Mouse (Mus musculus): ENCODE data around the gene Ntrk2. TPM values are rescaled to one million over a fixed set of nuclear protein-coding genes. Genes with fewer than 3 reads are reported as not detected.

The Ntrk2 gene
- total and polyA plus RNA-seq, 2 experiments from 2014 or later = 160 to 233 TPM

- no peak for TF ChIP-seq CTCF (IDR thresholded peaks at IDR 0.05; ENCODE audit: low read depth)
- Histone ChIP-seq H3K4me1 (ENCODE audit: insufficient read depth, low read length) (no peaks in the 10 kb centered on the region), H3K9ac (replicated peaks; ENCODE audit: low read length) (no peak overlapping the region), H3K27ac (no peak overlapping the region), H3K4me2 (ENCODE audit: low read depth, low read length) (no peak overlapping the region), H3K4me3 (ENCODE audit: low read length) (no peak overlapping the region), H3K27me3 (ENCODE audit: insufficient read depth, low read length) (no peaks in the 10 kb centered on the region), H3K36me3 (ENCODE audit: insufficient read depth, low read length) (no peaks in the 10 kb centered on the region), H3K9me3 (ENCODE audit: low read length) (no peaks in the 10 kb centered on the region)
- ATAC-seq = no peak
- no peak for DNase-seq (ENCODE audit: low spot score)
- 89% methylated on average over 7 of the region's 7 CpGs for WGBS
Observed at GRCm38 (mm10) chr13:58797386-58797785, 9.0 kb upstream of the Ntrk2 start.

DNA sequence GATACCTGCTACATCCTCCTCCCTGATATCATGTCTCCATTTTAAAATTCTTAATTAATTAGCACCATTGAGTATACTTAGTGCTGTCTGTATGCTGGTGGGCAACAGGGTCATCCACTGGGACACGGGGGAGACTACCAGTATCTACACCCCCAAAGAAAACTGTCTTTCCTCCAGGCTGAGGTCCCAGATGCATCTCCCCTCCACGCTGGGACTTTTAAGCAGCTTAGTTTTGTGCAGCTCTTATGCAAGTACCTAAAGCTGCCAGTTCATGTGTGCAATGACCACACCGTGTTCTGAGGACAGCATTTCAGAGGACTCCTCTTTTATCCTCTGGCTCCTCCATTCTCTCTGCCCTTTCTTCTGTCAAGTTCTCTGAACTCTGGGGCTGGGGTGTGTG, 5.1 kb upstream of the Ntrk2 start:
- ATAC-seq (no peak), DNase-seq (ENCODE audit: low spot score) (no peak)
- no peaks in the 10 kb centered on the region for H3K27me3 ChIP-seq (ENCODE audit: insufficient read depth, low read length)
- H3K36me3 ChIP-seq (ENCODE audit: insufficient read depth, low read length) = no peaks in the 10 kb centered on the region
- no peaks in the 10 kb centered on the region for H3K9me3 ChIP-seq (ENCODE audit: low read length)
- WGBS = 87% methylated on average over 3 of the region's 3 CpGs
- H3K4me3 ChIP-seq (ENCODE audit: low read length) = no peak overlapping the region
- no peaks in the 10 kb centered on the region for H3K4me1 ChIP-seq (ENCODE audit: insufficient read depth, low read length)
- no peak overlapping the region for H3K9ac ChIP-seq (replicated peaks; ENCODE audit: low read length)
- no peak for TF ChIP-seq CTCF (IDR thresholded peaks at IDR 0.05; ENCODE audit: low read depth)
- no peak overlapping the region for H3K4me2 ChIP-seq (ENCODE audit: low read depth, low read length)
- no peak overlapping the region for H3K27ac ChIP-seq

DNA sequence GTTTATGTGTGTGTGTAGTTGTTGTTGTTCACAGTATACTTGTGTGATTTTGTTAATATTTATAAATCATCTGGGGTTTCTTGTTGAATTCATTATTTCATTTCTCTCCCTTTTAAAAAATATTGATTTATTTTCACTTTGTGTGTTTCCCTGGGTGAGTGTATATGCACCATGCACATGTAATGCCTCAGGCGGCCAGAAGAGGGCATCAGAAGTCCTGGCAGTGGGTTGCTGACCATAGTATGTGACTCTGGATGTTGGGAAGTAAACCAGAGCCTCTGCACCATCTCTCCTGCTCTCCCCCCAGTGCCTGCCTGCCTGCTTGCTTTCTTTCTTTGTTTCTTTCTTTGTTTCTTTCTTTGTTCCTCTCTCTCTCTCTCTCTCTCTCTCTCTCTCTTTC, 2.5 kb upstream of the Ntrk2 start:
- DNase-seq (ENCODE audit: low spot score) (no peak), ATAC-seq (no peak)
- Histone ChIP-seq H3K4me3 (ENCODE audit: low read length) (no peak overlapping the region), H3K36me3 (ENCODE audit: insufficient read depth, low read length) (no peaks in the 10 kb centered on the region), H3K27ac (no peak overlapping the region), H3K27me3 (ENCODE audit: insufficient read depth, low read length) (no peaks in the 10 kb centered on the region), H3K4me1 (ENCODE audit: insufficient read depth, low read length) (no peaks in the 10 kb centered on the region), H3K9ac (replicated peaks; ENCODE audit: low read length) (no peak overlapping the region), H3K9me3 (ENCODE audit: low read length) (no peaks in the 10 kb centered on the region), H3K4me2 (ENCODE audit: low read depth, low read length) (no peak overlapping the region)
- peak; percentile 38 for TF ChIP-seq CTCF (IDR thresholded peaks at IDR 0.05; ENCODE audit: low read depth)
- 32% methylated on average over 1 of the region's 1 CpGs for WGBS

GRCm38 (mm10) chr13:58805833-58806232, 536 bp upstream of the Ntrk2 start:
- WGBS = 82% methylated on average over 11 of the region's 11 CpGs
- H3K4me3 ChIP-seq (ENCODE audit: low read length) = peak overlapping the region; percentile 82
- no peak for ATAC-seq

GRCm38 (mm10) chr13:58806896-58807628, 693 bp downstream of the Ntrk2 start:
- no peaks in the 10 kb centered on the region for H3K27me3 ChIP-seq (ENCODE audit: insufficient read depth, low read length)
- under 1% methylated on average over 34 of the region's 34 CpGs for WGBS
- H3K27ac ChIP-seq = peak overlapping the region; percentile 98
- no peaks in the 10 kb centered on the region for H3K36me3 ChIP-seq (ENCODE audit: insufficient read depth, low read length)
- 0 out of 2 replicates have a peak, but pooled peaks cover 11% of the 10 kb centered on the region for H3K4me1 ChIP-seq (ENCODE audit: insufficient read depth, low read length)
- peak overlapping the region; percentile 91 for H3K9ac ChIP-seq (replicated peaks; ENCODE audit: low read length)
- no peak for DNase-seq (ENCODE audit: low spot score)
- 0 out of 2 replicates have a peak, but pooled peaks have one; percentile 17 for TF ChIP-seq CTCF (IDR thresholded peaks at IDR 0.05; ENCODE audit: low read depth)
- H3K4me2 ChIP-seq (ENCODE audit: low read depth, low read length) = peak overlapping the region; percentile 70
- no peaks in the 10 kb centered on the region for H3K9me3 ChIP-seq (ENCODE audit: low read length)
- ATAC-seq = peak; percentile 43
- H3K4me3 ChIP-seq (ENCODE audit: low read length) = peak overlapping the region; percentile 82

More at GRCm38 (mm10) chr13:58805833-58806232, 536 bp upstream of the Ntrk2 start:
- TF ChIP-seq CTCF (IDR thresholded peaks at IDR 0.05; ENCODE audit: low read depth) = no peak
- H3K36me3 ChIP-seq (ENCODE audit: insufficient read depth, low read length) = no peaks in the 10 kb centered on the region
- H3K9me3 ChIP-seq (ENCODE audit: low read length) = no peaks in the 10 kb centered on the region
- H3K9ac ChIP-seq (replicated peaks; ENCODE audit: low read length) = no peak overlapping the region
- H3K4me2 ChIP-seq (ENCODE audit: low read depth, low read length) = peak overlapping the region; percentile 70
- no peaks in the 10 kb centered on the region for H3K4me1 ChIP-seq (ENCODE audit: insufficient read depth, low read length)
- H3K27ac ChIP-seq = peak overlapping the region; percentile 98
- H3K27me3 ChIP-seq (ENCODE audit: insufficient read depth, low read length) = no peaks in the 10 kb centered on the region
- DNase-seq (ENCODE audit: low spot score) = no peak

DNA sequence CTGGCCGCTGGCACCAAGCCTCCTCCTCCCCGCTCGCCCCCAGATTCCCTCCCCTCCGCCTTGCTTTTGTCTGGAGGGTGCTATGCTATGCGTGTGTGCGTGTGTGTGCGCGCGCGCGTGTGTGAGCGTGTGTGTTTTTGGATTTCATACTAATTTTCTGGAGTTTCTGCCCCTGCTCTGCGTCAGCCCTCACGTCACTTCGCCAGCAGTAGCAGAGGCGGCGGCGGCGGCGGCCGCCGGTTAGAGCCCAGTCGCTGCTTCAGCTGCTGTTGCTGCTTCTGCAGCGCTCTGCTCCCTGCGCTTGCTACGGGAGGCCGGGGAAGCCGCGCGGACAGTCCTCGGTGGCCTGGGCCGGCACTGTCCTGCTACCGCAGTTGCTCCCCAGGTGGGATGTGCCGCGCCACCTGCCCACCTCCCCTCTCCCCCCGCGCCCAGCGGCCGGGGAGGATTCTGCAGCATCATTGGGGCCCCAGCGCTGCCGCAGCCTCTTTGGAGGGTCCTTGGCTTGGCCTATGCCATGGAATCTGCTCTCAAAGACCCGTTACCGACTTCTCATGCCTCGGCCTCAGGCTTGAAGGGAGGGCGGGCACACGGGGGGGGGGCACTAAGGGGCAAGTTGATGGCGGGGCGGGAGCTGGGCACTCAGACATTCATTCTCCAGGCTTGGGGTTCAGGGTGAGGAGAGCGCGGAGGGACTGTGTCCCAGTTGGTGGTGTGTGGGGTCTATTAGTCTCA, 1.4 kb downstream of the Ntrk2 start:
- peak overlapping the region; percentile 91 for H3K9ac ChIP-seq (replicated peaks; ENCODE audit: low read length)
- H3K27ac ChIP-seq = peak overlapping the region; percentile 98
- under 1% methylated on average over 46 of the region's 50 CpGs for whole genome bisulfite sequencing
- DNase-seq (ENCODE audit: low spot score) (peak; percentile 90), ATAC-seq (peak; percentile 81)
- H3K36me3 ChIP-seq (ENCODE audit: insufficient read depth, low read length) = no peaks in the 10 kb centered on the region
- 0 out of 2 replicates have a peak, but pooled peaks cover 14% of the 10 kb centered on the region for H3K4me1 ChIP-seq (ENCODE audit: insufficient read depth, low read length)
- H3K4me2 ChIP-seq (ENCODE audit: low read depth, low read length) = peak overlapping the region; percentile 70
- no peak for TF ChIP-seq CTCF (IDR thresholded peaks at IDR 0.05; ENCODE audit: low read depth)
- no peaks in the 10 kb centered on the region for H3K9me3 ChIP-seq (ENCODE audit: low read length)
- H3K4me3 ChIP-seq (ENCODE audit: low read length) = peak overlapping the region; percentile 82
- H3K27me3 ChIP-seq (ENCODE audit: insufficient read depth, low read length) = no peaks in the 10 kb centered on the region
